Mouse (Mus musculus): ENCODE measurements around the gene Gphb5. TPM values are rescaled to one million over a fixed set of nuclear protein-coding genes. Genes with fewer than 3 reads are reported as not detected.

Gene Gphb5
- polyA plus RNA-seq, 1 experiment from 2014 or later: not detected

DNA sequence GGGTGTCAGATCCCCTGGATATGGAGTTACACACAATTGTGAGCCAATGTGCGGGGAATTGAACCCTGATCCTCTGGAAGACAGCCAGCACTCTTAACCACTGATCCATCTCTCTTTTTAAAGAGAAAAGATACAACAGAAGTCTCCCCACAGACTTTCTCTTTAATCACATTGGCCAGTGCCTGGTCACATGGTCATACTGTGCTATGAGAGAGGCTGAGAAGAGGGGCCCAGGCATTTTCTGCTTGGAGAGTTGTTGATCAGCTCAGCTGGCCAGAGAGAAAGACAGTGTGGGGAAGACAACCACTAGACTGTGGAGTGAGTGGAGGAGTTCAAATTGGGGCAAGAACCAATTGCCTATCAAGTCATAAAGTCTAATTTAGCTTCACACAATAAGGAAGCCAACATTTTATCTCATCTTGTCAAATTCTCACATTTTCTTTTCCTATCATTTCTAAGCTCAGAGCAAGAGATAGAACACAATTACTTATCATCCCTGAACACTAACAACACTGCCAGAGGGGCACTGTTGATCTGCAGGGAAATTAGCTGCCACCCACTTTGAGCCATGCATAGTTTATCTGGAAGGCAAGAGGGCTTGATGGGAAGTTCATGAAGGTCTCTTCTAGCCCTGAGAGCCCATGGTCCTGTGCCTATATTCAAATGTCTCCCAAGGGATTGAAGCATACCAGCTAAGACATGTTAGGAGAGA lies 13.3 kb upstream of the Gphb5 start:
- no peaks in the 10 kb centered on the region for H3K9me3 ChIP-seq (ENCODE audit: control insufficient read depth)
- no peak for TF ChIP-seq CTCF (IDR thresholded peaks at IDR 0.05; ENCODE audit: low read depth)
- no peaks in the 10 kb centered on the region for H3K36me3 ChIP-seq (ENCODE audit: control insufficient read depth, insufficient read depth)
- H3K4me1 ChIP-seq (replicated peaks; ENCODE audit: control insufficient read depth, insufficient read depth, low read length): no peaks in the 10 kb centered on the region
- no peak overlapping the region for H3K4me2 ChIP-seq (replicated peaks; ENCODE audit: low read depth)
- H3K27ac ChIP-seq (ENCODE audit: low read depth, low read length): no peak overlapping the region
- H3K9ac ChIP-seq (ENCODE audit: low read depth, low read length): no peak overlapping the region
- no peaks in the 10 kb centered on the region for H3K27me3 ChIP-seq (replicated peaks; ENCODE audit: control insufficient read depth, insufficient read depth, low read length)
- ATAC-seq: no peak
- 87% methylated on average over 1 of the region's 1 CpGs for WGBS
- no peak overlapping the region for H3K4me3 ChIP-seq (ENCODE audit: low read depth, low read length)

DNA sequence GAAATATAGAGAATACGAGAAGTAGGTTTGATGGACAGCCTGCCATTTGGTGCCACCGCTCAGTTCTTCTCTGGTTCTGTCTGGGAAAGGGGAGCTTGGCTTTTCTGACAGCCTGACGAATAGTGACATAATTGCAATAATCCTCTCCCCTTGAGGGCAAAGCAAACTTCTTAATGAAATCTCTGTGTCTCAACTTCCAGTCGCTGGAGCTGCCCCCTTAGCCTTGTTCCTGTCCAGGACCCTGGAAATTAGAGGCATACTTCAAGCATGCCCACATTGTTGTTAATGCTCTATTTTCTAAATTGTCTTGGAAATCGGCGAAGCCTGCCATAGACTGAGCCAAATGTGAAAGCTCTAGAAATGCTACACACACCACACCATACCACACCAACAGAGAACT lies 12.1 kb upstream of the Gphb5 start:
- no peaks in the 10 kb centered on the region for H3K9me3 ChIP-seq (ENCODE audit: control insufficient read depth)
- 87% methylated on average over 6 of the region's 6 CpGs for WGBS
- no peak overlapping the region for H3K4me2 ChIP-seq (replicated peaks; ENCODE audit: low read depth)
- no peak overlapping the region for H3K27ac ChIP-seq (ENCODE audit: low read depth, low read length)
- no peak overlapping the region for H3K9ac ChIP-seq (ENCODE audit: low read depth, low read length)
- no peak overlapping the region for H3K4me3 ChIP-seq (ENCODE audit: low read depth, low read length)
- no peak for TF ChIP-seq CTCF (IDR thresholded peaks at IDR 0.05; ENCODE audit: low read depth)
- H3K36me3 ChIP-seq (ENCODE audit: control insufficient read depth, insufficient read depth): no peaks in the 10 kb centered on the region
- H3K4me1 ChIP-seq (replicated peaks; ENCODE audit: control insufficient read depth, insufficient read depth, low read length): no peaks in the 10 kb centered on the region
- ATAC-seq: no peak
- H3K27me3 ChIP-seq (replicated peaks; ENCODE audit: control insufficient read depth, insufficient read depth, low read length): no peaks in the 10 kb centered on the region

DNA sequence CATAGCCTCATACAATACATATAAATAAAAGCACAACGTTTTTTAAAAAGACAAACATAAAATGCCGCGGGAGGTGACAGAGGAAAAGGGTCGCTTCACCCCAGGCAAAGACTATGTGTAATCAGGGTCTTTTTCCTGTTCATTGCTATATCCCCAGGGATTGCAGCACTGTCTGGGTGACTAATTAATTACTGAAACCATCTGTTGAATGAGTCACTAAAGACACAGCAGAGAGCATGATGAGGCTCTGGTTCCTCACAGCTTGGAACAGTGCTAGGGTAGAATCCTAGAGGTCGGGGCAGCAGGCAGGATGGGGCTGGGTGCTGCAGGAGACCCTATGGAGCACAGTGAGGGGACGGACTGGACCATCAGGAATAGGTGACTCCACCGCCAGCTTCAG lies 9.3 kb upstream of the Gphb5 start:
- Histone ChIP-seq H3K9me3 (ENCODE audit: control insufficient read depth) (no peaks in the 10 kb centered on the region), H3K9ac (ENCODE audit: low read depth, low read length) (no peak overlapping the region), H3K27ac (ENCODE audit: low read depth, low read length) (no peak overlapping the region), H3K27me3 (replicated peaks; ENCODE audit: control insufficient read depth, insufficient read depth, low read length) (no peaks in the 10 kb centered on the region), H3K4me3 (ENCODE audit: low read depth, low read length) (no peak overlapping the region), H3K4me1 (replicated peaks; ENCODE audit: control insufficient read depth, insufficient read depth, low read length) (no peaks in the 10 kb centered on the region), H3K4me2 (replicated peaks; ENCODE audit: low read depth) (no peak overlapping the region), H3K36me3 (ENCODE audit: control insufficient read depth, insufficient read depth) (no peaks in the 10 kb centered on the region)
- no peak for TF ChIP-seq CTCF (IDR thresholded peaks at IDR 0.05; ENCODE audit: low read depth)
- WGBS: 81% methylated on average over 7 of the region's 7 CpGs
- no peak for ATAC-seq

DNA sequence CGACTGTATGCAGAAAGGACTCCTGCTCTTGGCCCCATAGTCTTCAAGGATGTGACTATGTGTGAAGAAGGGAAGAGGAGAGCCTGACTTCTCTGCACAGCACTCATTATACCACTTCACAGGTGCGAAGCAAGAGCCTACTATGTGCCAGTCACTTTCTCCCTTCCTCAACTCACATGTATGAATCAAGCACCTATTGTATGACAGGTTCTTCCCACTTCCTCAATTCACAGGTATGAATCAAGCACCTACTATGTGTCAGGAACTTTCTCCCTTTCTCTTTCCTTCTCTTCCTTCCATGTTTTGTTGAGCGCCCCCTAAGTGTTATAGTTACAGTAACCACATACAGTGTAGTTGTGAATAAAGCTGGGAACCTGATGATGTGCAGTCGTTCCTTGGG lies 8.2 kb upstream of the Gphb5 start:
- H3K4me3 ChIP-seq (ENCODE audit: low read depth, low read length): no peak overlapping the region
- TF ChIP-seq CTCF (IDR thresholded peaks at IDR 0.05; ENCODE audit: low read depth): no peak
- no peak overlapping the region for H3K9ac ChIP-seq (ENCODE audit: low read depth, low read length)
- no peak overlapping the region for H3K27ac ChIP-seq (ENCODE audit: low read depth, low read length)
- no peaks in the 10 kb centered on the region for H3K9me3 ChIP-seq (ENCODE audit: control insufficient read depth)
- WGBS: 84% methylated on average over 4 of the region's 4 CpGs
- ATAC-seq: no peak
- no peak overlapping the region for H3K4me2 ChIP-seq (replicated peaks; ENCODE audit: low read depth)
- H3K4me1 ChIP-seq (replicated peaks; ENCODE audit: control insufficient read depth, insufficient read depth, low read length): no peaks in the 10 kb centered on the region
- no peaks in the 10 kb centered on the region for H3K27me3 ChIP-seq (replicated peaks; ENCODE audit: control insufficient read depth, insufficient read depth, low read length)
- H3K36me3 ChIP-seq (ENCODE audit: control insufficient read depth, insufficient read depth): no peaks in the 10 kb centered on the region

DNA sequence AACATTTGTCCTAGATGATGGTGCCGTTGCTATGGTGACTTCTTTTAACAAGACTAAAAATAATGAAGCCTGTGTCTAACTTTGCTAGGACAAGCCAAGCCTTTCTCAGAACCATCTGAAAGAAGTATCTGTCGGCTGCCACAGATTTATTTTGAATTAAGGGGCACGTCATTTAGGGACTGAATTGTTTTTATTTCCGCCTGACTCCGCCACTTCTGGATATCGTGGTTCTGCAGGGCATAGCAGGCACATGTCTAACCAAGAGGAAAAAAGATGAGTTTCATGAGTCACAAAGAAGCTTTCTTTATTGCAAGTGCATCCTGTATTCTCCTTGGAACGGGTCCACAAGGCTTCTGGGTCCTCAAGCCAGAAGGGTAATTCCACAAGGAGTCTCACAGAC lies 7.8 kb upstream of the Gphb5 start:
- Histone ChIP-seq H3K36me3 (ENCODE audit: control insufficient read depth, insufficient read depth) (no peaks in the 10 kb centered on the region), H3K4me1 (replicated peaks; ENCODE audit: control insufficient read depth, insufficient read depth, low read length) (no peaks in the 10 kb centered on the region), H3K27ac (ENCODE audit: low read depth, low read length) (no peak overlapping the region), H3K27me3 (replicated peaks; ENCODE audit: control insufficient read depth, insufficient read depth, low read length) (no peaks in the 10 kb centered on the region), H3K4me2 (replicated peaks; ENCODE audit: low read depth) (no peak overlapping the region), H3K9me3 (ENCODE audit: control insufficient read depth) (no peaks in the 10 kb centered on the region), H3K4me3 (ENCODE audit: low read depth, low read length) (no peak overlapping the region), H3K9ac (ENCODE audit: low read depth, low read length) (no peak overlapping the region)
- TF ChIP-seq CTCF (IDR thresholded peaks at IDR 0.05; ENCODE audit: low read depth): no peak
- 65% methylated on average over 7 of the region's 7 CpGs for WGBS
- ATAC-seq: no peak

DNA sequence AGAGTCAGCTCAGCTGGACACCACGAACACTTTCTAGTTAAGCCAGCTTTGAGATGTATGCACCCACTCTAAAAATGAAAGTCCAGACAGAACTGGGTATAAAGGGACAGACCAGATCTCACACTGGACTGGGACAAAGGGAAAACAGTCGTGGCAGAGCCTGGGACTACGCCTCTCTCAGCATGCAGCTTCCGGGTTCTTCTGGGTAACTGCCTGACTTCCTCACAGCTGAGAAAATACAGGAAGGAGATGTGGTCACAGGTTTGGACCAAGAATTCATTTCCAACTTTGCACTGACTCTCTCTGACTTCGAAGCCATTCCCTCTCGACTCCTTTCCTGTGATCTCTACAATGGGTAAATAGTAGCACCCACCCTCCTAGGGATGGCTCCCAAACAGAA lies 1.6 kb downstream of the Gphb5 start:
- Histone ChIP-seq H3K4me1 (replicated peaks; ENCODE audit: control insufficient read depth, insufficient read depth, low read length) (no peaks in the 10 kb centered on the region), H3K9ac (ENCODE audit: low read depth, low read length) (no peak overlapping the region), H3K4me3 (ENCODE audit: low read depth, low read length) (no peak overlapping the region), H3K4me2 (replicated peaks; ENCODE audit: low read depth) (no peak overlapping the region), H3K9me3 (ENCODE audit: control insufficient read depth) (no peaks in the 10 kb centered on the region), H3K27me3 (replicated peaks; ENCODE audit: control insufficient read depth, insufficient read depth, low read length) (no peaks in the 10 kb centered on the region), H3K27ac (ENCODE audit: low read depth, low read length) (no peak overlapping the region), H3K36me3 (ENCODE audit: control insufficient read depth, insufficient read depth) (no peaks in the 10 kb centered on the region)
- no peak for ATAC-seq
- TF ChIP-seq CTCF (IDR thresholded peaks at IDR 0.05; ENCODE audit: low read depth): no peak
- 76% methylated on average over 6 of the region's 6 CpGs for WGBS

- WGBS: 55% methylated on average over 9 of the region's 9 CpGs
- H3K36me3 ChIP-seq (ENCODE audit: control insufficient read depth, insufficient read depth): no peaks in the 10 kb centered on the region
- TF ChIP-seq CTCF (IDR thresholded peaks at IDR 0.05; ENCODE audit: low read depth): no peak
- H3K27me3 ChIP-seq (replicated peaks; ENCODE audit: control insufficient read depth, insufficient read depth, low read length): no peaks in the 10 kb centered on the region
- no peaks in the 10 kb centered on the region for H3K9me3 ChIP-seq (ENCODE audit: control insufficient read depth)
- ATAC-seq: no peak
- H3K9ac ChIP-seq (ENCODE audit: low read depth, low read length): no peak overlapping the region
- H3K27ac ChIP-seq (ENCODE audit: low read depth, low read length): no peak overlapping the region
- no peaks in the 10 kb centered on the region for H3K4me1 ChIP-seq (replicated peaks; ENCODE audit: control insufficient read depth, insufficient read depth, low read length)
- no peak overlapping the region for H3K4me2 ChIP-seq (replicated peaks; ENCODE audit: low read depth)
- H3K4me3 ChIP-seq (ENCODE audit: low read depth, low read length): no peak overlapping the region
Measured at GRCm38 (mm10) chr12:75412964-75413363, 3.6 kb downstream of the Gphb5 start.

All from intestine, postnatal 0 days (tissue).